Mouse (Mus musculus) right cerebral cortex, postnatal 36 days (tissue): ENCODE measurements around the gene Cadps2.

Source experiments
- DNase-seq, 2 experiments: peaks; one replicate each; pipeline ENCODE4 v3.0.0; 2022; ENCODE audit warnings: low spot score in 2 of 2, mixed read lengths in 1 of 2

Cadps2 gene

DNA sequence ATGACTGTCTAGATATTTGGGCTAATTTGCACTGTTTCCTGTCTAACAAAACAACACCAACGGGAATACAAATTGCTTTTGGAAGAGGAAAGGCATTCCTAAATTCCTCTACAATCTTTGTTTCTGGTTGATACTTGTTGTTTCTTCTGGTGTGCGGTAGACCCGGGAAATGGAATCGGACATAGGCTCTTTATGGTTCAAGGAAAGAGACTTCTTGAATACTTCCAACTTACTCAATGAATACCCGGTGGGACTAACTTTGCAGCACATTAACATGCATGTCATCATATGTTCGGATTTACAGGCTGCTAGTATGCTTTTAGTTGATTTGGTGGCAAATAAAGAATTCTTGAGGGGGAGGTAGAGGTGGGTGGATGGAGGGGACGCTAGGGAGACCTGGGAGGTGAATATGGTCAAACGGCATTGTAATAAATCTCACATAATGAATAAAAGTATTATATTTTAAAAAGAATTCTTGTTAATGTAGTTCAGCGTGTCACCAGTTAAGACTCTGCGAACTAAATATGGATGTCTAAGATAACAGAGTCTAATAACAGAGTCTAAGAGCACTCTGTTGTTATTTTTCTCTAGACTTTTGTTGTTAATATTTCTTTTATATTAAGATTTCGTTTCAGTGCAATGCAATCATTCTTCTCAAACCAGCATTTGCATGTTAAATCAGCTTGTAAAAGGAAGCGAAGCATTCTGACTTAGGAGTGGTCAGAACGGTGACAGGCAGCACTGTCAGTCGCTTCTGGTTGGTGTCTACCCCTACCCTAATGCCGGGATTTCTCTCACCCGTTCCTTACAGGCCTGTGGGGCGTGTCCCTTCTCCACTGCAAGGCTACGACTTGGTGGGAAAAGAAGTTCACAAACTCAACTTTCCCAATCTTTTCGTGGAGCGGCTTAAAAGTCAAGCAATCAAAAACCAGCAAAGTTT lies 586.8 kb downstream of the Cadps2 start:
- DNase-seq: no peak

DNA sequence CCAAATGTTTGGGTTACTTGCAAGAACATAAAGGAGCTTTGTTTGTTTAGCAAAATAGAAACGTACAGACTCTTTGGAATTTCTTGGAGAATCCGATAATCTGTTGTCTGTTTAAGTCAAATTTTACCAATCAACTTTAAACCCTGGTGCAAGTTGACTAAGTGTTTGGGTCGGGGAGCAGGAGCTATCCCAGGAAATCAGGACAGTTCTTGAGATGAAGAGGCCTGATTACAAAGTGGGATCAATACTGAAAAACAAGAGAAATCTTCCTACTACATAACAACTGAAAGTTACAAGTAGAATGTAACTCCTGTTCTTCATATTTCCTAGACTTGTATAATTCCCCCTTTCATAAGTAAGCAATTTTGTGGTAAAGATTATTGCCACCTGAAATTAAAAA lies 587.8 kb downstream of the Cadps2 start:
- DNase-seq: no peak

DNA sequence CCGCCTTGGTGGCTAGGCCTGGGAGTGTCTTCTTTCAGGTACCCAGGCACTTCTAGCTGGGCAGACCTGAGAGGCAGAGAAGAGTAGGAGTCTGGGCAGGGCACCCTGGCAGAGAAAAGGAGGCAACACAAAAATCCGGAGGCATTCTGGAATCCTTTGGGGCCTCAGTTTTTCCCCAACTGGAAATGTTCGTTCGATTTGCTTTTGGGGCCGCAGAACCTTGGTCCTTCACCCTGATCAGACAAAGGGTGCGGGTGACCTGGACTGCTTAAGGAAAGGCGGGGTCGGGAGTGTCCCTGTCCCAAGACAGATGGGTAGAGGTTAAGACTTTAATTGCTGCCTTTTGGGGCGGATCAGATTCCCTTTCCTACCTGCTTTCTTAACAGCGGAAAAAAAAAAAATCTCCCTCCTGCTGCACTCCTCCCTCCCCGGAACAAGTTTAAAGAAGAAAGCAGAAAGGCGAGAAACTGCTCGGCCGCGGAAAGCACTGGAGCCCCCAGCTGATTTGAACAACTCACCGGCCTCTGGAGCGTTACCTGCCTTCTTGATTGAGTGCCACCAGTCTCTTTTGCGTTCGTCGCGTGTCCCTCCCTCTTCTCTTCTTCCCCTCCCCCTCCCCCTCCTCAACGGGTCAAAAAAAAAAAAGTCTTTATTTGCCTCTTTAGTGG lies 588.8 kb downstream of the Cadps2 start:
- no peak for DNase-seq

DNA sequence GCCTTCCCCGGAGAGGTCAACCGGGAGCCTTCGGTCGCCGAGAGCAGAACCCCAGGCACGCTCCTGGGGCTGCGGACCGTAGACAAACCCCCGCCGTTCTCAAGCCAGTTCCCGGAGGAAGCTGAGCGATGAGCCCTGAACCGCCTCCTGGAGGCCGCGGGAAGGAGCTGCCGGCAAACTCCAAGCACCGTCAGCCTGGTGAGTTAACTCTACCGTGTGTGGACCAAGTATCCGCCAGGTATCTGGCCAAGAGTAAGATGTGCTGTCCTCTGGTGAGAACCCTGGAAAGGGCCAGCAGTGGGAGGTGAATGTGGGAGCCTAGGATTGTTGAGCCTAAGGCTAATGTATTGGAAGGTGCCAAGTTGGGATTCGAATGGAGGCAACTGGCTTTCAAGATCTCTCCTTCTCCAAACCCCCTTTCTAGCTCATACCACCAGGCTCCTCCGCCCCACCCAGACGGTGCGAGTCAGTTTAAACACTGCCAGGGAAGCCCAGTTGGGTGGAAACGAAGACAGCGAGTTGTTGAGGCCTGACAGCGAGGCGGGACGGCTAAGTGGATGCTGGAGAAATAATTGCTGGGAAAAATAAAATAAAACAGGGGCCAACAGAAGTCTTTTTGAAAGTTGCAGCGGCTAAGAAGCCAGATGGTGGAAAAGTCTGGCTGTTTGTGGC lies 589.5 kb downstream of the Cadps2 start:
- no peak for DNase-seq

DNA sequence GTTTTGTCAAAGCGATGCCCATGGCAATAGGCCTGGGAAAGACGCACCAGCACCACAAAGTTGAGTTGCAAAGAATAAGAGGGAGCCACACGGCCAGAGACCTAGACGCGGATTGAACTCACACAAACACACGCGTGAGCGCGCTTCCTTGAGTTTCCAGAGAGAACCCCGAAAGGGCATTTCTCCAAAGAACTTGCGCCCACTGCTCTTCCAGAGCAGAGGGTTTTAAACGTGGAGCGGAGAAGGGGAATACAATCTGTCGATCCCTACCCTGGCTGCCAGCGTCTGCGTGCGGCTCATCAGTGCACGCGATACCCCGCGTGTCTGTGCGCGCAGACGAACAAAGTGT lies 590.2 kb downstream of the Cadps2 start:
- DNase-seq: no peak

DNA sequence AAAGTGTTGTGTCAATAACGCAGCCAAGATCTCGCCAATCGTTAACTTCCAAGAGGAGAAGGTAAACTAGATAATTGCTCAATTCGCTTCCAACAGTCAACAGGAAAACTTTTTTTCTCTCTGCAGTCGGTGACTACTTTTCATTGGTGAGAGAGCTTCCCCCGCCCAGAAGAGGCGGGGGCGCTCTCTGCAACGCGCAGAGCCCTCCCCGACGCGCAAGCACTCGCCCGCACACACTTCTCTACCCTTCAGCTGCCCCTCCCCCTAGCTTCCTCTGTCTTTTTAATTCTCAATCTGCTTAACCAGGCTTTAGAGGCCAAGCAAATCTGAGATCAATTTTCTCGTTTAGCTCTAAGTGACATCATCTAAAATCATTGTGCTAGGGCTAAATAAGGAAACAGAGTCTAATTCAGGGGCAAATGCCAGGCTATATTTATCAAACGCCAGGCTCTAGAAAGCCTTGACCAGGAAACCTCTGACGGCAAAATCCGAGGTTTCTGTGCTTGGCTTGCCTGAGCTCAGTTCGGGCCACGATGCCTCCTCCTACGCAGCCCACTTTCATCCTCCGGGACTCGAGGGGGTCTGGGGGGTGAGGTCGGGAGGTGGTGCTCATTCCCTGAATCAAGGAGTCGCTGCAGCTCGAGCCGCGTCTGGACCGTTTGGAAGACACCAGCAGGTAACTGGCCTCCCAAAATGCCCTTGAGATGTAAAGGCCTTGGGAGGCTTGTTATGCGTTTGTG lies 590.7 kb downstream of the Cadps2 start, which contains the start of gene Fezf1:
Gene Fezf1 (minus strand): TSS at position 50 of the 740 bp plus-strand sequence.
- DNase-seq: no peak

DNA sequence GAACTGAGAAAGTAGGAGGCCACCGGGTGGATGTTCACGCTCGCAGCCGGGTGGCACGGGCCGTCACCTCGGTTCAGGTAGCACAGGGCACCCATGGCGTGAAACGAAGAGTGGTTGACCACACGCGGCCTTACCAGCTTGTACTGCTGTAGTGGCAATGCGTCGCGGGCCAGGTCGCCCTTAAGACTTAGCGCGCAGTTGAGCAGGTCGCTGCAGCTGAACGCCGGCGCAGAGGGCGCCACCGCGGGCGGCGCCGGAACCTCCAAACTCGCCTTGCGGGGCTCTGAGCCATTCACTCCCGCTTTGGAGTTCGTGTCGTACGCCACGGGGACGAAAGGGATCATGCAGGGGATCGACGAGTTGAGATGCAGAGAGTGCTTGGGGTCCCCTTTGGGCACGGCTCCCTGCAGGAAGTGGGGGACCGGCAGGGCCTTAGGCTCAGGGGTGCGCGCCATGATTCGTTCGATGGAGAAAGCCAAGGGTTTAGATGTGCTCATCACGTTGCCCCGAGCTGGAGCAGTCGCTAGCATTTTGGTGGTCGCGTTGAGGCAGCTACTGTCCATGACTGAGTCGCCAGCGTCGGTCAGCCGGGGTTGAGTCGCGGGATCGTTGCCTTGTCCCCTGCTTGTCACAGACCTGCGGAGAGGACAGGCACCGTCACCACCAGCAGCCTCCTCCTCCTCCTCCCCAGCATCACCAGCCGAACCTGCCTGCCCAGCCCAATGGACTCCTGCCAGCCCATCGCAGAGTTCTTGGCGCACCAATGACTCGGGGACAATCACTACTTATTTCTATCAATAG lies 591.5 kb downstream of the Cadps2 start:
- no peak for DNase-seq

DNA sequence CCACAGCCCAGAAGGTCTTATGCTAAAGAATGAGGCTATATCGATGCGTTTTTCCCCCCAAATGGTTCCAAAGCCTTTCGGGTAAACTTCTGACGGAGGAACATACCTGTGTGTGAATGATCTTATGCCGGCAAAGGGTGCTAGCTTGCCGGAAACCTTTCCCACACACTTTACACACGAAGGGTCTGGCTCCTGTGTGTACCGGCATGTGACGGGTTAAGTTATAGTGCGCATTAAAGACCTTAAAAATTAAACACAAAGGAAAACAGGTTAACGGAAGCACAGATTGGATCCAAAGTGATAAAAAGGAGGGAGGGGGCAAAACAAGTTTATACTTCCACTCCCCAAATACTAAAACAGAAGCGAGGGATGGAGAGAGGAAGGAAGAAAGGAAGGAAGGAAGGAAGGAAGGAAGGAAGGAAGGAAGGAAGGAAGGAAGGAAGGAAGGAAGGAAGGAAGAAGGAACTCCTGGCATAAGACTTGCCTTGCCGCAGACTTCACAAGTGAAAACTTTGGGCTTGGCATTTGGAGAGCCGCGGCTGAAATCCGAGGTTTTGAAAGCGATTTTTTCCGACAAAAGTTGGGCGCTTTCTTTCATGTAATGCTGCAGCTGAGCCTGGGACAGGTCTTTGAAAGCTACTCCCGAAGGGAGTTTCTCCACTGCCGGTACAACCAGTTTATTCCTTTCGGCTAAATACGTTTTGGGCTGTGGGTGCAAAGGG lies 592.3 kb downstream of the Cadps2 start:
- no peak for DNase-seq

DNA sequence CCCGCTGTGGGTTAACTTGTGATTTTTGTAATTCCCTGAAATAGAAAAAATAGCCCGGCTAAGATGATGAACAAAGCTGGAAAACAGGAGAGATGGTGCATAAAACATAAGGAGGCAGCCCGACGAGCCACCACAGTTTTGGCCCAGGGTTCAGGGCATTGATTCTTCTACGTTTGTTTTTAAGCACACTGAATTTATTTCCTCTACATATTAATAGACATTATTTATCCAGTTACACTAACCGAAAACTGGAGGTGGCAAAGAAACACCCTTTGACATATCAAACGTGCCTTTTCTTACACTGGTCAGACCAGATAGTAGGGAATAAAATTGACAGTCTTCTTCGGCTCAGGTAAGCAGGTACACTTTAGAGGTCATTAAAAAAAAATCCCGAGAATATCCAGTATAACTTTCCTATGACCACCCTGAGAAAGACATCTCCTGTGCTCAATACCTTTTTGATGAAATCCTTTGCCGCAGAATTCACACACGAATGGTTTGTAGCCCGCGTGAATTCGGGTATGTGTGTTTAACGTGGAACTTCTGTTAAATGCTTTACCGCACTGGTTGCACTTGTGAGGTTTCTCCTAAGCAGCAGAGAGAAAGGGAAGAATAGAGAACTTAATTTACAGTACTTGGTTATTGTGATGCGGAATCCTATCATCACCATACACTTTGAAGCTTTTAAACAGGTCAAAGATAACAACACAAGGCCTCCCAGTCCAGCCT lies 593.0 kb downstream of the Cadps2 start:
- DNase-seq: no peak

DNA sequence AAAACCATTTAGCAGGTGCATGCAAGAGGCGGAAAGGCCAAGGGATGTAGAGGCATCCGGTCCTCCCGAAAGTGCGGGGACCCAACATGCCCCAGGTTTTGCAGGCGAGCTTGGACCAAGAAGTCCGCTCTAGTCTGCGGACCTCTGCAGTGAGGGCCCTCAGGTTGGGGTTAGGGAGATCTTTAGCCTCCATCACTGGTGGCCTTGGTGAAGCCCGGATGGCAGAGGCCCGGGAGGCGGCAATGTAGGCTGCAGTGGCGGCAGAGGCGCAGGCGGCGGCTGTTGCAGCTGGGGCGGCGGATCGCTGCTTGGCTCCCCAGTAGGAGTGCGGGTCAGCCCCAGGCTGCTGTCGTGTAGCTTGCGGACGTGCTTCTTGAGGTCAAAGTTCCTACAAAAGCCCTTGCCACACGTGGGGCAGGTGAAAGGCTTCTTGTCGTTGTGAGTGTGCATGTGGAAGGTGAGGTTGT lies 593.6 kb downstream of the Cadps2 start:
- DNase-seq: no peak

DNA sequence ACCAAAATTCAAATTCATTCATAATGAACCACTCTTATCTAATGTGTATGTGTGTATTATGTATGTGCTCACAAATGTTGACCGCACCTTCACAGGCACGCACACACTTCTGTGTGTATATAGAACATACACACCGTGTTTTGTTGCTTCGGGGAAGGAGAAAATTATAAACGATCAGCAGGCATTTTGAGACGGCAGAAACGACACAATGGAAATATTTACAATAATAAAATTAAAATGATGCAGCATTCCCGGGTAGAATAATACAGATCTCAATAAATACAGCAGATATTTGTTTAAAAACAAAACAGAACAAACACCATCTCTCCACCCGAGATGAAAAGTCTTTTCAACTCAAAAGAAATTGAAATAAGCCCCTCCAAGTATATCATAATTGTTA lies 594.1 kb downstream of the Cadps2 start:
- DNase-seq: no peak

DNA sequence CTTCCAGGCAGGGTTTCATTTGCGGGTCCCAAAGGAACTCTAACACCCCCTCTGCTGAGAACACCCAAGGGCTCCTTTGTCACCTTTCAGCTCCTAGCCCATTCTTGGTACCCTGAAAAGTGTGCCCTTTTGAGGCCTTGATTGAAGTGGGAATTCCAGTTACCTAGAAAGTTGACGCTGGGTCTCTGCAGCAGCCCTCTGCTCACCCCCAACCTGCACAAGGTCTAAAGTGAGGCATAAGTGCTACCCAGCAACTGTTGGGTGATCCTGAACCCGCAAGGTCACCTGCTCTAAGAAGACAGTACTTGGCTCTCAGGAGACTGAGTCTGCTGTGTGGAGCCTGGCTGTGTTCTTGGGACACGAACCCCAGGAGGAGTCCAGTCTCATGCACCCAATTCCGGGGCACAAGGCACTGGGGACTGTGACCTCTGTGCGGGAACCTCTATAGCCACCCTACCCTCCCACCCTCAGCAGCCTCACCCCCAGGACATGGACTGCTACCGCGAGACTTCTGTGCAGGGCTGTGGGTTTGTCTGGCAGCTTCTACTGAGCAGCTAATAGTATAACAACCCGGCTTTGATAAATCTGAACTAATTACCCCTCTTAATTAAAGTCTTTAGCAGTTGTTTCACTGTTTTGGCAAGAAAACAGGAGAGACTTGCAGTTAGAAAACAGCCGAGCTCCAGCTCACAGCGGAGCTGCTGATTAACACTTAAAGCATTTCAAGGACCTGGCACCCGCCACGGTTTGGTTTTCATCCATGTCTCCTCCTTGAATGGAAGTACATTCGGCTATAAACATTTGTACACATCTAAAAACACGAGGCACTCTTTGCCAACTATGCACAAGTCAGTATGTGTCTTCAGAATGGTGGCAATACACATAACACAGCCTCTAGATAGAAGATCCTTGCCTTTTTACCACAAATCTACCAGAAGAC lies 595.1 kb downstream of the Cadps2 start:
- no peak for DNase-seq
